Mouse (Mus musculus) intestine, postnatal 0 days (tissue): ENCODE data around the gene Card10. TPM values are rescaled to one million over a fixed set of nuclear protein-coding genes. Genes with fewer than 3 reads are reported as not detected.
A peak's percentile ranks its signal among the peaks of the same experiment; 100 is the strongest.

Experiments
- ATAC-seq: fragments of 200-750 bp; cut with Nextera tagmentation; 2 replicates; pipeline ENCODE4 v1.8.0; 2017; ENCODE audit warnings: mild to moderate bottlenecking, moderate TSS enrichment, moderate library complexity
- H3K27ac ChIP-seq: fragments of 300-500 bp; sonication (generic); 2 replicates; pipeline ENCODE4 v1.5.1; 2014; ENCODE audit warnings: mild to moderate bottlenecking, low read depth, low read length, moderate library complexity
- H3K27me3 ChIP-seq: fragments of 300-500 bp; sonication (generic); replicated peaks from 2 replicates; pipeline ENCODE4 v1.6.1; 2014; ENCODE audit warnings: low read length, mixed read lengths; ENCODE audit not compliant: control insufficient read depth, insufficient read depth
- H3K36me3 ChIP-seq: fragments of 300-500 bp; sonication (generic); 2 replicates; pipeline ENCODE4 v1.6.1; 2014; ENCODE audit warnings: mild to moderate bottlenecking, moderate library complexity; ENCODE audit not compliant: control insufficient read depth, insufficient read depth
- H3K4me1 ChIP-seq: fragments of 300-500 bp; sonication (generic); replicated peaks from 2 replicates; pipeline ENCODE4 v1.6.1; 2014; ENCODE audit warnings: antibody characterized with exemption, low read length, mixed read lengths; ENCODE audit not compliant: control insufficient read depth, insufficient read depth
- H3K4me2 ChIP-seq: fragments of 300-500 bp; sonication (generic); replicated peaks from 2 replicates; pipeline ENCODE4 v1.6.1; 2014; ENCODE audit warnings: low read depth, mild to moderate bottlenecking, moderate library complexity
- H3K4me3 ChIP-seq: fragments of 300-500 bp; sonication (generic); 2 replicates; pipeline ENCODE4 v1.5.1; 2014; ENCODE audit warnings: low read depth, low read length
- H3K9ac ChIP-seq: fragments of 300-500 bp; sonication (generic); 2 replicates; pipeline ENCODE4 v1.6.1; 2014; ENCODE audit warnings: mild to moderate bottlenecking, low read depth, low read length
- H3K9me3 ChIP-seq: fragments of 300-500 bp; sonication (generic); 2 replicates; pipeline ENCODE4 v1.6.1; 2016; ENCODE audit warnings: mixed run types; ENCODE audit not compliant: control insufficient read depth
- CTCF ChIP-seq: sonication (generic); IDR thresholded peaks from 2 replicates; pipeline ENCODE4 v1.5.1; 2016; ENCODE audit warnings: low read depth, mild to moderate bottlenecking, control low read depth, antibody characterized with exemption, moderate library complexity
- WGBS: fragments of 180-500 bp; shearing (Covaris S2); extraction: QIAGEN DNeasy Blood & Tissue Kit; methylation state at CpG from one replicate; pipeline ENCODE4 v1.1.7; 2014; 5-methylcytosine and 5-hydroxymethylcytosine counted together
- polyA plus RNA-seq: library from polyadenylated mRNA; unstranded; fragments of >200 nt; fragmentation: Nextera tagmentation; extraction: Ambion mirVana; gene quantifications from 2 replicates; pipeline ENCODE4 v1.2.1, GENCODE M21; 2015

Card10 gene
- polyA plus RNA-seq, 1 experiment from 2014 or later, result 3.2 TPM

GRCm38 (mm10) chr15:78790990-78791389 is 11.9 kb downstream of the Card10 start:
- Histone ChIP-seq H3K36me3 (peaks cover 22% of the 10 kb centered on the region; the same call in 1 of the 2 replicates), H3K4me3 (no peak overlapping the region), H3K9me3 (no peaks in the 10 kb centered on the region), H3K4me1 (0 out of 2 replicates have a peak, but pooled peaks cover 6% of the 10 kb centered on the region), H3K9ac (no peak overlapping the region), H3K27ac (no peak overlapping the region), H3K27me3 (no peaks in the 10 kb centered on the region), H3K4me2 (no peak overlapping the region)
- no peak for ATAC-seq
- 83% methylated on average over 11 of the region's 12 CpGs for WGBS
- no peak for TF ChIP-seq CTCF

GRCm38 (mm10) chr15:78790451-78790850 is 12.4 kb downstream of the Card10 start:
- H3K9me3 ChIP-seq, result no peaks in the 10 kb centered on the region
- H3K9ac ChIP-seq, result no peak overlapping the region
- no peak overlapping the region for H3K4me2 ChIP-seq
- 48% methylated on average over 4 of the region's 4 CpGs for WGBS
- no peak for ATAC-seq
- no peak overlapping the region for H3K4me3 ChIP-seq
- H3K27ac ChIP-seq, result no peak overlapping the region
- TF ChIP-seq CTCF, result no peak
- peaks cover 22% of the 10 kb centered on the region; the same call in 1 of the 2 replicates for H3K36me3 ChIP-seq
- 0 out of 2 replicates have a peak, but pooled peaks cover 6% of the 10 kb centered on the region for H3K4me1 ChIP-seq
- no peaks in the 10 kb centered on the region for H3K27me3 ChIP-seq

- TF ChIP-seq CTCF, result no peak
- no peak for ATAC-seq
- WGBS, result 83% methylated on average over 13 of the region's 13 CpGs
- H3K4me2 ChIP-seq, result no peak overlapping the region
- no peak overlapping the region for H3K4me3 ChIP-seq
- no peak overlapping the region for H3K27ac ChIP-seq
- no peaks in the 10 kb centered on the region for H3K9me3 ChIP-seq
- H3K36me3 ChIP-seq, result peaks cover 20% of the 10 kb centered on the region; the same call in 1 of the 2 replicates
- 0 out of 2 replicates have a peak, but pooled peaks cover 6% of the 10 kb centered on the region for H3K4me1 ChIP-seq
- no peaks in the 10 kb centered on the region for H3K27me3 ChIP-seq
- no peak overlapping the region for H3K9ac ChIP-seq
Measured at GRCm38 (mm10) chr15:78789721-78790323, 13.0 kb downstream of the Card10 start.

GRCm38 (mm10) chr15:78788042-78788441 is 14.8 kb downstream of the Card10 start:
- Histone ChIP-seq H3K9me3 (no peaks in the 10 kb centered on the region), H3K4me1 (0 out of 2 replicates have a peak, but pooled peaks cover 6% of the 10 kb centered on the region), H3K9ac (no peak overlapping the region), H3K36me3 (peaks cover 17% of the 10 kb centered on the region; the same call in 1 of the 2 replicates), H3K27me3 (no peaks in the 10 kb centered on the region), H3K27ac (peak overlapping the region; percentile 62), H3K4me3 (no peak overlapping the region), H3K4me2 (peak overlapping the region; percentile 7; the same call in 1 of the 2 replicates)
- WGBS, result 75% methylated on average over 3 of the region's 3 CpGs
- TF ChIP-seq CTCF, result 0 out of 2 replicates have a peak, but pooled peaks have one; percentile 2
- no peak for ATAC-seq

GRCm38 (mm10) chr15:78787287-78787856 is 15.5 kb downstream of the Card10 start:
- H3K9me3 ChIP-seq, result no peaks in the 10 kb centered on the region
- no peak overlapping the region for H3K9ac ChIP-seq
- 32% methylated on average over 9 of the region's 9 CpGs for WGBS
- H3K4me1 ChIP-seq, result 0 out of 2 replicates have a peak, but pooled peaks cover 6% of the 10 kb centered on the region
- TF ChIP-seq CTCF, result no peak
- no peak overlapping the region for H3K4me3 ChIP-seq
- peak overlapping the region; percentile 62 for H3K27ac ChIP-seq
- peaks cover 12% of the 10 kb centered on the region; the same call in 1 of the 2 replicates for H3K36me3 ChIP-seq
- peak overlapping the region; percentile 7; the same call in 1 of the 2 replicates for H3K4me2 ChIP-seq
- H3K27me3 ChIP-seq, result no peaks in the 10 kb centered on the region
- ATAC-seq, result peak; percentile 78

- peaks cover 12% of the 10 kb centered on the region; the same call in 1 of the 2 replicates for H3K36me3 ChIP-seq
- 0 out of 2 replicates have a peak, but pooled peaks cover 6% of the 10 kb centered on the region for H3K4me1 ChIP-seq
- H3K4me2 ChIP-seq, result 0 out of 2 replicates have a peak overlapping the region, but pooled peaks have one; percentile 7
- TF ChIP-seq CTCF, result no peak
- no peak overlapping the region for H3K4me3 ChIP-seq
- peak overlapping the region; percentile 62; the same call in 1 of the 2 replicates for H3K27ac ChIP-seq
- H3K9me3 ChIP-seq, result no peaks in the 10 kb centered on the region
- no peaks in the 10 kb centered on the region for H3K27me3 ChIP-seq
- no peak for ATAC-seq
- H3K9ac ChIP-seq, result no peak overlapping the region
- 65% methylated on average over 9 of the region's 9 CpGs for WGBS
Measured at GRCm38 (mm10) chr15:78786411-78786818, 16.4 kb downstream of the Card10 start.
